Mouse (Mus musculus) hindbrain, embryonic 11.5 days (tissue): Measurements from ENCODE around the gene Il10ra. TPM values are rescaled to one million over a fixed set of nuclear protein-coding genes. Genes with fewer than 3 reads are reported as not detected.
A peak's percentile ranks its signal among the peaks of the same experiment; 100 is the strongest.

Experiments
- ATAC-seq: fragments of 200-750 bp; cut with Nextera tagmentation; 2 replicates; pipeline ENCODE4 v1.8.0; 2017; ENCODE audit warnings: mild to moderate bottlenecking, moderate TSS enrichment, moderate library complexity; ENCODE audit not compliant: low FRiP score
- DNase-seq: peaks from one replicate; pipeline ENCODE4 v3.0.0-alpha.2; 2015; ENCODE audit warnings: low spot score
- H3K27ac ChIP-seq: fragments of 300-500 bp; sonication (generic); 2 replicates; pipeline ENCODE4 v1.5.1; 2014; ENCODE audit warnings: mild to moderate bottlenecking, low read depth, low read length
- H3K27me3 ChIP-seq: fragments of 300-500 bp; sonication (generic); 2 replicates; pipeline ENCODE4 v1.6.1; 2014; ENCODE audit warnings: mild to moderate bottlenecking, low read length, moderate library complexity, mixed read lengths; ENCODE audit not compliant: control insufficient read depth, insufficient read depth
- H3K36me3 ChIP-seq: fragments of 300-500 bp; sonication (generic); 2 replicates; pipeline ENCODE4 v1.6.1; 2014; ENCODE audit warnings: mild to moderate bottlenecking, low read length, moderate library complexity, mixed read lengths; ENCODE audit not compliant: control insufficient read depth, insufficient read depth
- H3K4me1 ChIP-seq: fragments of 300-500 bp; sonication (generic); replicated peaks from 2 replicates; pipeline ENCODE4 v1.6.1; 2014; ENCODE audit warnings: low read length, mixed read lengths; ENCODE audit not compliant: control insufficient read depth, insufficient read depth
- H3K4me2 ChIP-seq: fragments of 300-500 bp; sonication (generic); replicated peaks from 2 replicates; pipeline ENCODE4 v1.6.1; 2014; ENCODE audit warnings: mild to moderate bottlenecking, low read depth, low read length
- H3K4me3 ChIP-seq: fragments of 300-500 bp; sonication (generic); 2 replicates; pipeline ENCODE4 v1.5.1; 2014; ENCODE audit warnings: low read depth, low read length
- H3K9ac ChIP-seq: fragments of 300-500 bp; sonication (generic); 2 replicates; pipeline ENCODE4 v1.6.1; 2014; ENCODE audit warnings: low read depth, low read length
- H3K9me3 ChIP-seq: fragments of 300-500 bp; sonication (generic); 2 replicates; pipeline ENCODE4 v1.6.1; 2016; ENCODE audit warnings: low read length; ENCODE audit not compliant: control insufficient read depth
- WGBS: fragments of 180-500 bp; shearing (Covaris S2); extraction: QIAGEN DNeasy Blood & Tissue Kit; methylation state at CpG from one replicate; pipeline ENCODE4 v1.1.7; 2014; 5-methylcytosine and 5-hydroxymethylcytosine counted together
- polyA plus RNA-seq: library from polyadenylated mRNA; unstranded; fragments of >200 nt; fragmentation: Nextera tagmentation; extraction: Ambion mirVana; gene quantifications from 2 replicates; pipeline ENCODE4 v1.2.1, GENCODE M21; 2014

The Il10ra gene
- polyA plus RNA-seq, 1 experiment from 2014 or later: 0.51 TPM

DNA sequence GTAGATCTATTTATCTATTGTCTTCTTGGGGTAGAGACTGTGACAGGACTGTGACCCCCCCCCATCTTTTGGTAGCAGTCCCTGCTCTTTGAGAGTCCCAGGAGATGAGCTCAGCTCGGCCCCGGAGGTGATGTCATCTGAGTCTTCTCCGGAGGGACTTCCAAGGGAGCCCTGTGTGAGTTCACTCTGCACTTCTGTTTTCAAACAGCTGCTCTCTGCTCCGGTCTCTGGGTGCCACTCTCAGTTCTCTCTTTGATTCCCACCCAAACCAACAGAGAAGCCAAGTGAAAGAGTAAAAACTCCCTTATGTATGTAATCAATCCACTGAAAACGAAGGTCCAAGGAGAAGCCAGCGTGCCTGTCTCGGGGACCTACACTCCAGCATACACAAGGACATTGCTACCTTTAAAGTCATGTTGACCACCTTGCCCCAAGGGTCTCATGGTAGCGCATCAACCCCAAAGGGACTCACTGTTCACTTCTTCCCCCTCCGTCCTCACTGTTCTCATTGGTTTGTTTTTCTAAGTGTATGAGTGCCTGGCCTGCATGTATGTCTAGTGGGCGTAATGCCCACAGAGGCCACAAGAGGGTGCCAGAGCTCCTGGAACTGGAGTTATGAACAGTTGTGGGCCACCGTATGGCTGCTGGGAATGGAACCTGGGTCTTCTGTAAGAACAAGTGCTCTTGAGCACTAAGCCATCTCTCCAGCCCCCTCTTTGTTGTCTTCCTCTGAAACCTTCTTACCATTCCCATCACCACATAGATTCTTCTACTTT, 30.5 kb upstream of the Il10ra start:
- WGBS: 80% methylated on average over 11 of the region's 11 CpGs

DNA sequence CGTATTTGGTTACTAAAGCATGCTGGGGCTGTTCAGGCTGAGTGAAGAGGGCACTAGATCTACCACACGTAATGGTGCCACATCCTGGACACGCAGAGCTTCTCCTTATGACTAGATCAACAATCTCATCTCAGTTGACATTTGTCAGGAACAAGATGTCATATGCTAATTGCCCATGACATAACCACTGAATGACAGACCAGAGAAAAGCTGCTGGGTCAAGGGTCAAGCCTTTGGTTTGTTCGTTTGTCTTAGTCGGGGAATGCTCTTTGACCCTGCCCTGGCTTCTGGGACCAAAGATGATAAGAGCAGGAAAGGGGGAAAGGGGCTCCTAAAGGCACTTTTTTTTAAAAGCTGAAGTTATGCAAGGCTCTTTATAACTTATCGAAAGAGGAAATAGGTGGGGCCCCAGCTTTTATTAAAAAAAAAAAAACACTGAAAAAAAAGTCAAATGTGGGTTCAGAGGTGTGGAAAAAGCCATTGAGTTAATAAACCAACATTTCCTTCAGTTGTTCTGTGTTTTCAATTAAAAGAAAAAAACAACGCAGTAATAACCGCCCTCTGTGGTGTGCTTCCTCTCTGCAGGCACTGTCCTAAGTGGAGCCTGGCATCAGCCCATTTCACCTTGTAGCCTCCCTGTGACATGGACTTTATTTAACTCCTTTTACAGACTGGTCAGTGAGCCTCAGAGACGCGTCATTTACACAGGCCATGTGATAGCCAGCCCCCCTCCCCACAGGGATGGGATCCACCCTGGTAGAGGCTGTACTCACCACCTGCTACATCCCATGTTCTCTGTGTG, 25.5 kb upstream of the Il10ra start:
- DNase-seq (no peak), ATAC-seq (no peak)
- no peak overlapping the region for H3K9ac ChIP-seq

More for the DNA sequence above, 30.5 kb upstream of the Il10ra start:
- Histone ChIP-seq H3K9ac (no peak overlapping the region), H3K4me3 (no peak overlapping the region), H3K36me3 (no peaks in the 10 kb centered on the region), H3K27ac (no peak overlapping the region), H3K4me1 (no peaks in the 10 kb centered on the region), H3K4me2 (no peak overlapping the region), H3K9me3 (no peaks in the 10 kb centered on the region), H3K27me3 (no peaks in the 10 kb centered on the region)
- ATAC-seq: no peak
- peak; percentile 66 for DNase-seq

DNA sequence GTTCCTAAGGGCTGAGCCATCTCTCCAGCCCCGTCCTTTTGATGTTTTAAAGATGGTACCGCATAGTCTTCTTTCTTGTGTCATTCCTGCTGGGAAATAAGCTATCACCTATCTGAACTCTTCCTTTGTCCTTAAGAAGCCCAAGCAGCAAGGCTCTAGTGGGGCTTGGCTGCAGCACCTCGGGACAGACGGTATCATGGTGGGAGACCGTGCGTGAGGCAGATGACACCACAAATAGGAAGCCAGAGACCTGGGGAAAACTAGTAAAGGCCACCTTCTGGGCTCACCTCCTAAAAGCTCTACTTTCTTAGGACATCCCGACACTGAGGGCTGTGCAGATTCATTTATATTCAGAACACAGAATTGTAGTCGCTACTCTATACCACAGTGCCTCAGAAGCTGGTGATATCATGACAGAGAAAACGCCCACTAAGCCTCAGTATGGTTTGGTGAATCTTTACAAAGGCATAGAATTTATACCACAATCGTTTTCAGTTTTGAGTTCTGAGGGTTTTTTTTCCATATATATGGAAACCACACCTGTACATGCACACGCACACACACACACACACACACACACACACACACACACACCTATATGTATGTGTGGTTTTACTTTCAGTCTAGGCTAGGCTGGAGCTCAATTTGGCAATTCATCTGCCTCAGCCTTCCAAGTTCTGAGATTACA, 22.7 kb upstream of the Il10ra start:
- H3K9ac ChIP-seq: no peak overlapping the region
- no peaks in the 10 kb centered on the region for H3K27me3 ChIP-seq
- WGBS: 87% methylated on average over 11 of the region's 11 CpGs
- no peaks in the 10 kb centered on the region for H3K36me3 ChIP-seq
- no peak overlapping the region for H3K27ac ChIP-seq
- ATAC-seq (no peak), DNase-seq (no peak)
- no peak overlapping the region for H3K4me3 ChIP-seq
- H3K9me3 ChIP-seq: no peaks in the 10 kb centered on the region
- H3K4me2 ChIP-seq: no peak overlapping the region
- H3K4me1 ChIP-seq: no peaks in the 10 kb centered on the region

More for the DNA sequence above, 25.5 kb upstream of the Il10ra start:
- Histone ChIP-seq H3K9me3 (no peaks in the 10 kb centered on the region), H3K4me2 (no peak overlapping the region), H3K27me3 (no peaks in the 10 kb centered on the region), H3K4me3 (no peak overlapping the region), H3K4me1 (no peaks in the 10 kb centered on the region), H3K27ac (no peak overlapping the region), H3K36me3 (no peaks in the 10 kb centered on the region)
- 41% methylated on average over 10 of the region's 10 CpGs for WGBS

DNA sequence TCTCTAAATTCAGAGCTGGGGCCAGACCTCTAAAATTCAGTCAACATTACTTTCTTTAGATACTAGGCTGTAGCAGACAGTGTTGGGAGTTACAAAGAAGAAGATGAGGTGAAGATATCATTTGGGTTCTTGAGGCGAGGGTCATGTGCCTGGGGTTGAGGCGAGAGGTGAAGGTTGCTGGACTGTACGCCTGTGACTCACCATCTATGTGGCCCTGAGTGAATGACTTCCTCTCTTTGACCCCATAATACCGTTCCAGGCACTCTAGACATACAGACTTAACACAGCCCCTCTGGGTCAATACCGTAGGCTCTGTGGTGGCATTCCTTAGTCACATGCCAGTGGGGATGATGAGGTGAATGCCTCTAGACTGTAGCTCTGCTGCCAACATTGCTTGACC, 13.5 kb upstream of the Il10ra start:
- no peak for DNase-seq
- H3K9me3 ChIP-seq: no peaks in the 10 kb centered on the region
- no peak overlapping the region for H3K27ac ChIP-seq
- no peak overlapping the region for H3K9ac ChIP-seq
- no peak for ATAC-seq
- H3K4me1 ChIP-seq: no peaks in the 10 kb centered on the region
- 88% methylated on average over 5 of the region's 5 CpGs for WGBS
- no peaks in the 10 kb centered on the region for H3K27me3 ChIP-seq
- H3K4me3 ChIP-seq: no peak overlapping the region
- no peak overlapping the region for H3K4me2 ChIP-seq
- H3K36me3 ChIP-seq: no peaks in the 10 kb centered on the region

DNA sequence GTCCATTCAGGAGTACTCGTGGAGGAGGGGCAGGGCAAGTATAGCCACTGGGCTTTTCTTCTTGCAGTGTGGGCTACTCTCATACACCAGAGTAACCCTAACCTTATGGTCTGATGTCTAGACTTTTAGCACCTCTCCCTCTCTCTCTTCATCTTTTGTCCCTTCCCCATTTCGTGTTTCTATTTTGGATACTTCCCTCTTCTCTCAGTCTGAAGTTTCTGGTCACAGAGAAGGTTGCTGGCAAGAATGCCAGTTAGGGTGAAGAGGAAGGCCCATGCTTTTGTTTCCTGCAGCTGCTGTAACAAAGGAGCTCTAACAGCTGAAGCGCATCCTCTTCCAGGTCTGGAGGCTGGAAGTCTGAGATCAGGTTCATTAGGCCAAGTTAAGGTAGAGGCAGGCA, 11.9 kb upstream of the Il10ra start:
- no peaks in the 10 kb centered on the region for H3K36me3 ChIP-seq
- no peak for ATAC-seq
- no peaks in the 10 kb centered on the region for H3K27me3 ChIP-seq
- H3K4me3 ChIP-seq: no peak overlapping the region
- no peak overlapping the region for H3K9ac ChIP-seq
- no peaks in the 10 kb centered on the region for H3K4me1 ChIP-seq
- H3K27ac ChIP-seq: no peak overlapping the region
- WGBS: 80% methylated on average over 3 of the region's 3 CpGs
- DNase-seq: no peak
- no peaks in the 10 kb centered on the region for H3K9me3 ChIP-seq
- H3K4me2 ChIP-seq: no peak overlapping the region

DNA sequence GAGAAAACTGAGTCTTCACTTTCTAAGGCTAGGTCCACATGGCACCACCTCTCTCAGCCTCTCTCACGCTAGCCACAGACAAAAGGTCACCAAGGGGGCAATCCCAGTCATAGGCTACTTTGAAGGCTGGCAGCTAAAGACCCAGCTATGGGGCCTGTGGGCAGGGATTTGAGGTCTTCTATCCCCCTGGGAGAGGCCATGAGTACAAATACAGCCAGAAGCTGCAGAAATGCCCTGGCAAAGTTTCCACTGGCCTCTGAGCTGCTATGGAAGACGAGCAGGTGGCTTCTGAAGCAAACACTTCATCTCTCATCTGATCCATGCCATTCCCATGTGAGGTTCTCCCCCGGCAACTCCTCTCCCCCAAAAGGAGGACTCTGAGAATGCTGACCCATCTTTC, 11.1 kb upstream of the Il10ra start:
- Histone ChIP-seq H3K36me3 (no peaks in the 10 kb centered on the region), H3K4me1 (no peaks in the 10 kb centered on the region), H3K4me2 (no peak overlapping the region), H3K4me3 (no peak overlapping the region), H3K9ac (no peak overlapping the region), H3K27me3 (no peaks in the 10 kb centered on the region), H3K9me3 (no peaks in the 10 kb centered on the region), H3K27ac (no peak overlapping the region)
- ATAC-seq: no peak
- no peak for DNase-seq
- 81% methylated on average over 3 of the region's 3 CpGs for WGBS

DNA sequence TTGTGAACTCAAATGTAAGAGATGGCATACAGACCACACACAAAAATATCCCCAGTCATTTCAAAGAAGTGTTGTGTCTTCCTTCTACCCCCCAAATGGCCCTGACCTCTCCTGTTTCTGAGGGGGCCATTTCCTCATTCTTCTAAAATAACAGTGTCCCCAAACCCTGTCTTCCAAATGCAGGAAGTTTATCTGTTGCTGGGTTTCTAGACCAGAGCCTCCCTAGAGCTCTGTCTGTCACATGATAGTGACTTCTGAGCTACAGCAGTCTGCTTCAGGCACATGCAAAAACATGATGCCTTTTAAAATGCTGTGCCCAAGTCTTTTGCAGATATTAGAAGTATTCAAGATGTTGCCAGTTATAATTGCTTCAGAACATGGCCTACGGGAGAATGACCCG, 5.7 kb upstream of the Il10ra start:
- ATAC-seq (no peak), DNase-seq (no peak)
- Histone ChIP-seq H3K4me1 (no peaks in the 10 kb centered on the region), H3K36me3 (no peaks in the 10 kb centered on the region), H3K4me3 (no peak overlapping the region), H3K9ac (no peak overlapping the region), H3K4me2 (no peak overlapping the region), H3K27me3 (no peaks in the 10 kb centered on the region; the same call in 1 of the 2 replicates), H3K9me3 (no peaks in the 10 kb centered on the region), H3K27ac (no peak overlapping the region)
- WGBS: 88% methylated on average over 2 of the region's 2 CpGs

DNA sequence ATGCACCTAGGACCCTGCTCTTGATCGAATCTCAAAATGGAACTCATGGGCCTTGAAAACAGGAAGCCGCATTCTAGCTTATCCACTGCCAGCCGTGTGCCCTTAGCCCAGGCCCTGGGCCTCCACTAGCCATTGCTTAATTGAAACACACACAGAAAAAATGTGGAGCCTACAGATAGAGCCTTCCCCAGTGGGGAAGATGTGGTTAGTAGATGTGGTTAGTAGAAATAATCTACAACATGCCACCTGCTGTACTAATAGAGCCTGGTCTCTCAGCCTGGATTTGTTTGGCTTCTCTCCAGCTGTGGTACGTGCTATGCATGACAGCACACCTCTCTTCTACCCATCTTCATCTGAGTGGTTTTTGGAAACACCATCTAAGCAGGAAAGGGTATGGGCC, 5.3 kb upstream of the Il10ra start:
- no peak overlapping the region for H3K27ac ChIP-seq
- no peaks in the 10 kb centered on the region for H3K9me3 ChIP-seq
- no peak overlapping the region for H3K4me2 ChIP-seq
- ATAC-seq (no peak), DNase-seq (no peak)
- no peaks in the 10 kb centered on the region for H3K4me1 ChIP-seq
- H3K4me3 ChIP-seq: no peak overlapping the region
- 89% methylated on average over 4 of the region's 4 CpGs for WGBS
- H3K36me3 ChIP-seq: no peaks in the 10 kb centered on the region
- H3K9ac ChIP-seq: no peak overlapping the region
- H3K27me3 ChIP-seq: peaks cover 4% of the 10 kb centered on the region; the same call in 1 of the 2 replicates
